Mouse (Mus musculus): ENCODE measurements around the gene Copb1.

Copb1 gene

GRCm38 (mm10) chr7:114253885-114254833 lies at the start of gene Copb1:
Copb1 (minus strand) TSS chr7:114254711.
- DNase-seq (ENCODE audit: extremely low spot score, low read depth, low spot score): no peak

- no peak for DNase-seq (ENCODE audit: extremely low spot score, low read depth, low spot score)
These were observed 46.8 kb upstream of the Copb1 start for GRCm38 (mm10) chr7:114301293-114301782.

GRCm38 (mm10) chr7:114300782-114301181 lies 46.3 kb upstream of the Copb1 start:
- DNase-seq (ENCODE audit: extremely low spot score, low read depth, low spot score): no peak

- no peak for DNase-seq (ENCODE audit: extremely low spot score, low read depth, low spot score)
These were observed 44.7 kb upstream of the Copb1 start for GRCm38 (mm10) chr7:114299247-114299646.

- no peak for DNase-seq (ENCODE audit: extremely low spot score, low read depth, low spot score)
These were observed 40.2 kb upstream of the Copb1 start for GRCm38 (mm10) chr7:114294698-114295097.

- no peak for DNase-seq (ENCODE audit: extremely low spot score, low read depth, low spot score)
These were observed 39.4 kb upstream of the Copb1 start for GRCm38 (mm10) chr7:114293903-114294302.

- no peak for DNase-seq (ENCODE audit: extremely low spot score, low read depth, low spot score)
These were observed 38.0 kb upstream of the Copb1 start for GRCm38 (mm10) chr7:114292501-114292971.

- DNase-seq (ENCODE audit: extremely low spot score, low read depth, low spot score): no peak
These were observed 37.2 kb upstream of the Copb1 start for GRCm38 (mm10) chr7:114291461-114292335.

GRCm38 (mm10) chr7:114290078-114290506 lies 35.6 kb upstream of the Copb1 start:
- DNase-seq (ENCODE audit: extremely low spot score, low read depth, low spot score): no peak

GRCm38 (mm10) chr7:114284296-114284910 lies 29.9 kb upstream of the Copb1 start:
- no peak for DNase-seq (ENCODE audit: extremely low spot score, low read depth, low spot score)

- no peak for DNase-seq (ENCODE audit: extremely low spot score, low read depth, low spot score)
These were observed 28.5 kb upstream of the Copb1 start for GRCm38 (mm10) chr7:114283006-114283405.

GRCm38 (mm10) chr7:114281671-114282070 lies 27.2 kb upstream of the Copb1 start:
- DNase-seq (ENCODE audit: extremely low spot score, low read depth, low spot score): no peak

- peak; percentile 89 for DNase-seq (ENCODE audit: extremely low spot score, low read depth, low spot score)
These were observed 21.7 kb upstream of the Copb1 start, which contains the start of gene Psma1 for GRCm38 (mm10) chr7:114276005-114276752. Psma1 (minus strand) TSS chr7:114276118.

GRCm38 (mm10) chr7:114275372-114276004 lies 21.0 kb upstream of the Copb1 start:
- no peak for DNase-seq (ENCODE audit: extremely low spot score, low read depth, low spot score)

- no peak for DNase-seq (ENCODE audit: extremely low spot score, low read depth, low spot score)
These were observed 13.9 kb upstream of the Copb1 start for GRCm38 (mm10) chr7:114268446-114268845.

GRCm38 (mm10) chr7:114251684-114252083 lies 2.8 kb downstream of the Copb1 start:
- no peak for DNase-seq (ENCODE audit: extremely low spot score, low read depth, low spot score)

GRCm38 (mm10) chr7:114233980-114234379 lies 20.5 kb downstream of the Copb1 start:
- no peak for DNase-seq (ENCODE audit: extremely low spot score, low read depth, low spot score)

- no peak for DNase-seq (ENCODE audit: extremely low spot score, low read depth, low spot score)
These were observed 21.5 kb downstream of the Copb1 start for GRCm38 (mm10) chr7:114232982-114233381.

GRCm38 (mm10) chr7:114231857-114232256 lies 22.7 kb downstream of the Copb1 start:
- no peak for DNase-seq (ENCODE audit: extremely low spot score, low read depth, low spot score)

GRCm38 (mm10) chr7:114226521-114226920 lies 28.0 kb downstream of the Copb1 start:
- no peak for DNase-seq (ENCODE audit: extremely low spot score, low read depth, low spot score)
